Mouse (Mus musculus): Measurements from ENCODE around the gene Nfkbia. TPM values are rescaled to one million over a fixed set of nuclear protein-coding genes. Genes with fewer than 3 reads are reported as not detected.
A peak's percentile ranks its signal among the peaks of the same experiment; 100 is the strongest.

Gene Nfkbia
- polyA plus RNA-seq, 1 experiment from 2014 or later, result 61.6 TPM

DNA sequence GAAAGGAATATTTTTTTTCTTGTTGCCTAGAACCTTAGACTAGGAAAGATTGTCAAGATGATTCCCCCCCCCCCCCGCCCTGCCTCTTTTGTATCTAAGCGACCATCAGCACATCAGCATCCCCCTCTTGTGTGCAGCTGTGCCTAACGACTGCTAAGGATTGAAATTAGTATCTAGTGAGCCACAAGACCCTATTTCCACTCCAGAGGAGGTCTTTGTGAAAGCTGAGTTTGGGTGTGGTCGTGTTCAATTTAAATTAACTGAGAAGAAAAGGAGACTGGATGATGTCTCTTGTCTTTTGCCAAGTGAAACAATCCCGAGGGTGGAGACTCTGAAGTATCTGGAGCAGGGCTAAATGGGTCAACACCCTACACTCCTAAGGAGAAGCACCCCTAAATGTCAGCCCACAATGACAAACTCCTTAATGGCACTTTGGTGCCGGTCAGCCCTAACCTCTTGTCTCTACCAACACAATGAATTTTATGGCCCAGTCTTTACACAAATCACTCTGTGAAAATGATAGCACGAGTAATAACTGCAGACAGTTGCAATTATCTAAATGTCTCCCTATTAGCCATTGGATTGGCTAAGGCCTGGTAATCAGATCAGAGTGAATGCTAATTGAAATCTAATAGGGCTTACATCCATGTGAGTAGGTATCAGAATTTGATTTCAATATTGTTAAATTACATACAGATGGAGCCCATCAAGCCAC is 13.0 kb upstream of the Nfkbia start:
- H3K27me3 ChIP-seq, result no peaks in the 10 kb centered on the region
- whole genome bisulfite sequencing, result 39% methylated on average over 7 of the region's 7 CpGs
- ATAC-seq (ENCODE audit: low FRiP score, low read depth), result peak; percentile 63
- H3K9me3 ChIP-seq, result no peaks in the 10 kb centered on the region
- no peaks in the 10 kb centered on the region for H3K4me1 ChIP-seq (replicated peaks)
- no peak overlapping the region for H3K4me3 ChIP-seq
- H3K36me3 ChIP-seq, result no peaks in the 10 kb centered on the region
- H3K9ac ChIP-seq, result no peak overlapping the region
- no peak overlapping the region for H3K4me2 ChIP-seq
- H3K27ac ChIP-seq (replicated peaks), result no peak overlapping the region

DNA sequence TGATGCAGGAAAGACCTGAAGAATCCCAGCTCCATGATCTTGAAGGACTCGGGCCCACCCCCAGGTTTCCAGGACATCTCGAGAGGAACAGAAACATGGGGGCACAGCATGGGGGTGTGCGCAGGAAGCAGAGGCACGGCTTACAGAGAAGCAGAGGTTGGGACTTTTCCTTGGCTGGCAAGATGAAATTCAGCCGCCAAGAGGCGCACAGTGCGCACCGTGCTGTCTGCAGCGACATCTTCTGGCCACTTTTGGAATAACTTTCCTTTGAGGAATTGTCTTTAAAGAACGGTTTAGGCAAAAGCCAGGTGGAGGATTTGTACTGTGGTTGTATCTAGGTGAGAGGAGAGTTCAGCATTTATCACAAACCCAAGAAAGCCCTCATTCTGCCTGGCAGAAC is 6.6 kb upstream of the Nfkbia start:
- Histone ChIP-seq H3K27ac (replicated peaks) (no peak overlapping the region), H3K4me2 (peak overlapping the region; percentile 37; the same call in 1 of the 2 replicates), H3K4me1 (replicated peaks) (peaks cover 8% of the 10 kb centered on the region; the same call in 1 of the 2 replicates), H3K9ac (no peak overlapping the region), H3K4me3 (no peak overlapping the region), H3K36me3 (no peaks in the 10 kb centered on the region), H3K27me3 (no peaks in the 10 kb centered on the region), H3K9me3 (no peaks in the 10 kb centered on the region)
- WGBS, result 1% methylated on average over 10 of the region's 10 CpGs
- ATAC-seq (ENCODE audit: low FRiP score, low read depth), result peak; percentile 81

GRCm38 (mm10) chr12:55497737-55498136 is 5.3 kb upstream of the Nfkbia start:
- H3K4me1 ChIP-seq (replicated peaks), result peaks cover 17% of the 10 kb centered on the region
- H3K4me2 ChIP-seq, result no peak overlapping the region
- no peak overlapping the region for H3K9ac ChIP-seq
- no peak overlapping the region for H3K4me3 ChIP-seq
- H3K27me3 ChIP-seq, result no peaks in the 10 kb centered on the region
- no peak overlapping the region for H3K27ac ChIP-seq (replicated peaks)
- WGBS, result 52% methylated on average over 8 of the region's 8 CpGs
- H3K36me3 ChIP-seq, result no peaks in the 10 kb centered on the region
- no peak for ATAC-seq (ENCODE audit: low FRiP score, low read depth)
- no peaks in the 10 kb centered on the region for H3K9me3 ChIP-seq

GRCm38 (mm10) chr12:55495902-55496605 is 3.6 kb upstream of the Nfkbia start:
- no peak overlapping the region for H3K27ac ChIP-seq (replicated peaks)
- H3K4me3 ChIP-seq, result no peak overlapping the region
- no peaks in the 10 kb centered on the region for H3K9me3 ChIP-seq
- no peaks in the 10 kb centered on the region for H3K36me3 ChIP-seq
- H3K9ac ChIP-seq, result no peak overlapping the region
- ATAC-seq (ENCODE audit: low FRiP score, low read depth), result no peak
- 72% methylated on average over 5 of the region's 5 CpGs for WGBS
- H3K27me3 ChIP-seq, result no peaks in the 10 kb centered on the region
- no peak overlapping the region for H3K4me2 ChIP-seq
- peaks cover 24% of the 10 kb centered on the region for H3K4me1 ChIP-seq (replicated peaks)

- Histone ChIP-seq H3K27ac (replicated peaks) (no peak overlapping the region), H3K9ac (no peak overlapping the region), H3K9me3 (no peaks in the 10 kb centered on the region), H3K36me3 (peaks cover 4% of the 10 kb centered on the region; the same call in 1 of the 2 replicates), H3K4me3 (no peak overlapping the region), H3K27me3 (no peaks in the 10 kb centered on the region), H3K4me1 (replicated peaks) (peaks cover 32% of the 10 kb centered on the region), H3K4me2 (no peak overlapping the region)
- 39% methylated on average over 9 of the region's 9 CpGs for WGBS
- ATAC-seq (ENCODE audit: low FRiP score, low read depth), result no peak
Measured at GRCm38 (mm10) chr12:55495114-55495901, 2.9 kb upstream of the Nfkbia start.

DNA sequence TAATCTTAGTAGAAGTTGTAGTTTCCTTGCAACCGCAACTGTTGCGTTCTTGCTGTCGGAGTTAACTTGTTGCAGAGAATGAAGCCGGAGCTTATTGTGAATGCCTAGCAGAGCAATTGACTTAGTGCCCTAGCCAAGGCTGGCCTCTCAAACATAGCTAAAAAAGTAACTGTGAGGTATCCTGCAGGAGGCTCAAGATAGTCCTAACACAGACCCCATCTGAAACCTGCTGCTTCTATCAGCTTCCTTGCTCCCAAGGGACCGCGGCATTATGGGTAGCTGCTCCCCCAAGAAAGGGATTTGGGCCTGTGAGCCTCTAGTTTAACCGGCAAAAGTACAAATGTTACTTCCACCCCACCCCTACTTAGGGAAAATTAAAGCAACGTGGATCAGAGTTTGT is 934 bp upstream of the Nfkbia start:
- Histone ChIP-seq H3K9me3 (no peaks in the 10 kb centered on the region), H3K4me2 (peak overlapping the region; percentile 95), H3K4me1 (replicated peaks) (peaks cover 35% of the 10 kb centered on the region), H3K36me3 (peaks cover 20% of the 10 kb centered on the region), H3K27ac (replicated peaks) (peak overlapping the region; percentile 95; the same call in 1 of the 2 replicates), H3K9ac (no peak overlapping the region), H3K4me3 (peak overlapping the region; percentile 71; the same call in 1 of the 2 replicates), H3K27me3 (no peaks in the 10 kb centered on the region)
- whole genome bisulfite sequencing, result 39% methylated on average over 8 of the region's 8 CpGs
- no peak for ATAC-seq (ENCODE audit: low FRiP score, low read depth)

DNA sequence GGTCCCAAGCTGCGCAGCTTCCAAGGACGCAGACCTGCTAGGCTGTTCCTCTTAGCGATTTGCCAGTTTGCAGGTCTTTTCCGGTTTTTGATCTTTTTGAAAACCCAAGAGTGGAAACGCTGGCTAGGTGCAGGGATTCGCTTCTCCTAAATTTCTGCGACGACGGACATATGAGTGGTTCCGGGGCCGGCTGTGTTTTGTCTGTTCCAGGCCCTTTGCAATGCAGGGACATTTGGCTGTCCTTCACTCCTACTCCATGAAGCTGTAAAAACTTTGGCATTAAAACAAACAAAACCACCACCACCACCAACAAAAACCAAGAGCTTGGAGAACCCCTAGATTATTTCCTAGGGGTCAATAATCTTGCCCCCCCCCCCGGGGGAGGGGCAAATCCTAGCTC is 494 bp upstream of the Nfkbia start:
- Histone ChIP-seq H3K27me3 (no peaks in the 10 kb centered on the region), H3K27ac (replicated peaks) (peak overlapping the region; percentile 95), H3K4me2 (peak overlapping the region; percentile 95), H3K4me3 (peak overlapping the region; percentile 71), H3K36me3 (peaks cover 23% of the 10 kb centered on the region), H3K9me3 (no peaks in the 10 kb centered on the region), H3K9ac (peak overlapping the region; percentile 89), H3K4me1 (replicated peaks) (peaks cover 35% of the 10 kb centered on the region)
- WGBS, result under 1% methylated on average over 12 of the region's 12 CpGs
- no peak for ATAC-seq (ENCODE audit: low FRiP score, low read depth)

GRCm38 (mm10) chr12:55491516-55492183 is 797 bp downstream of the Nfkbia start:
- H3K4me2 ChIP-seq, result peak overlapping the region; percentile 95
- H3K36me3 ChIP-seq, result peaks cover 27% of the 10 kb centered on the region
- peaks cover 35% of the 10 kb centered on the region for H3K4me1 ChIP-seq (replicated peaks)
- no peaks in the 10 kb centered on the region for H3K27me3 ChIP-seq
- peak overlapping the region; percentile 89 for H3K9ac ChIP-seq
- peak overlapping the region; percentile 71 for H3K4me3 ChIP-seq
- WGBS, result 3% methylated on average over 33 of the region's 57 CpGs
- ATAC-seq (ENCODE audit: low FRiP score, low read depth), result peak; percentile 85
- peak overlapping the region; percentile 95 for H3K27ac ChIP-seq (replicated peaks)
- H3K9me3 ChIP-seq, result no peaks in the 10 kb centered on the region

- peaks cover 27% of the 10 kb centered on the region for H3K36me3 ChIP-seq
- peak overlapping the region; percentile 95 for H3K27ac ChIP-seq (replicated peaks)
- no peak for ATAC-seq (ENCODE audit: low FRiP score, low read depth)
- H3K9me3 ChIP-seq, result no peaks in the 10 kb centered on the region
- H3K4me3 ChIP-seq, result peak overlapping the region; percentile 71
- H3K4me1 ChIP-seq (replicated peaks), result peaks cover 35% of the 10 kb centered on the region
- no peaks in the 10 kb centered on the region for H3K27me3 ChIP-seq
- peak overlapping the region; percentile 95 for H3K4me2 ChIP-seq
- WGBS, result 83% methylated on average over 13 of the region's 13 CpGs
- peak overlapping the region; percentile 89 for H3K9ac ChIP-seq
Measured at GRCm38 (mm10) chr12:55490722-55491449, 1.6 kb downstream of the Nfkbia start.

DNA sequence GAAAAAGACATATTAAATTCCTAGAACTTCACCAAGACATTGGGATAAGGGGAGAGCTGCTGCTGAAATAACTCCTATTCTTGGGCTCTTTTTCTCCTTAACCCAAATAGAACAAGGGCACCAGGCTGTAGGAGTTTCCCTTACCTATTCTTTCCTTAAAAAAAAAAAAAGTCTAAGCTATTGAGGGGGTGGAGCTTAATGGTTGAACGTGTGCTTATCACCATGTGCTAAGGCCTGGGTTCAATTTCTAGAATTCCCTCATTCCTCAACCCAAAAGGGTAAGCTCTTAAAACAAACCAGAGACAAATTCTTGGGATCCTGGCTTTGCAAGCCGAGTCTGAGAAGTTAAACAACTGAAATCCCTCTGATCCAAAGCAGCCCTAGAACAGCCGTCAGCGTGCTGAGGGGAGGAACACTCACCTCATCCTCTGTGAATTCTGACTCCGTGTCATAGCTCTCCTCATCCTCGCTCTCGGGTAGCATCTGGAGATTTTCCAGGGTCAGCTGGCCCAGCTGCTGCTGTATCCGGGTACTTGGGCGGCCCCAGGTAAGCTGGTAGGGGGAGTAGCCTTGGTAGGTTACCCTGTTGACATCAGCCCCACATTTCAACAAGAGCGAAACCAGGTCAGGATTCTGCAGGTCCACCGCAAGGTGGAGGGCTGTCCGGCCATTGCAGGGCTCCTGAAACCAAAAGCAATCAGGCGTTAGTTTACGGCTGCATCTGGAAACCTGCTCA is 2.3 kb downstream of the Nfkbia start:
- Histone ChIP-seq H3K36me3 (peaks cover 27% of the 10 kb centered on the region), H3K4me1 (replicated peaks) (peaks cover 33% of the 10 kb centered on the region), H3K27ac (replicated peaks) (no peak overlapping the region), H3K4me3 (no peak overlapping the region), H3K27me3 (no peaks in the 10 kb centered on the region), H3K9ac (no peak overlapping the region), H3K4me2 (peak overlapping the region; percentile 95), H3K9me3 (no peaks in the 10 kb centered on the region)
- WGBS, result 86% methylated on average over 14 of the region's 14 CpGs
- ATAC-seq (ENCODE audit: low FRiP score, low read depth), result no peak
